Mouse (Mus musculus): ENCODE measurements at regions not wholly inside any gene's neighbourhood (a gene's known extent, or its start where the extent isn't known, plus 50 kb on each side); places are given as distances from the start of the nearest gene placed in this dataset.

DNA sequence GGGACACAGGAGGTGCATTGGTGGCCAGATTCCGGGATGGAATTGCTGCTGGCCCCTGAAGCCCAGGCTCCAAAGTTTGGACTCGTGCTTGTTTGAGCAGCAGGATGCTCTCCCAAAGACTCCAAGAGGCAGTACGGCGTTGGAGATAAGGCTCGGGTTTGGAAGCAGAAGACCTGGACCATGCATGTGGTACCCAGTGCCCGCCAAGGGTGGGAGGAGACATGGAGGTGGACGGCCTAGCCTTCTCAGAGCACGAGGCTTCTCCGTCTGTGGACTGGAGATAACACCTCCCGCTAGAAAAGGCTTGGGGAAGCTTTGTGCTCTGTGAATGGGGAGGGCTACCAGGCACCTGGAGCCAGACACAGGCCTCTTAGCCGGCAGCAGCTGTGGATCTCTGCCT lies 271.7 kb downstream of the Rps6kc1 start:
- intact Hi-C loops (cut with DNase I), result no loop called here

GRCm38 (mm10) chr1:190634935-190635334 lies 276.6 kb downstream of the Rps6kc1 start:
- intact Hi-C loops (cut with DNase I), result no loop called here

- intact Hi-C loops (cut with DNase I), result no loop called here
These were observed 279.9 kb downstream of the Rps6kc1 start for GRCm38 (mm10) chr1:190631641-190632040.

DNA sequence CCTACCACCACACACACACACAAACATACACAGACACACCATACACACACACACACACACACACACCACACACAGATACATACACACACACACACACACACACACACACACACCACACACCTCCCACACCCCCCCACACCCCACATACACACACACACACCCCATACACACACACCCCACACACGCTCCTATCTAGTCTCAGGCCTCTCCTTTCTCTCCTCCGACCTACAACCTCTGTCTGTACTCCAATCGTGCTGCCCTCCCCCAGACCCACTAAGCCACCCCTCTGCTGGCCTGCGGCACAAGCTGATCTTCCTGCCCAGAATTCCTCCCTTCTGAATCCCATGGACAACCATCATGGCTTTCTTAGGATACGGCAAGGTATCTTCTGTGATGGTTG lies 281.4 kb downstream of the Rps6kc1 start:
- intact Hi-C loops (cut with DNase I), result no loop called here

- intact Hi-C loops (cut with DNase I), result no loop called here
These were observed 287.7 kb downstream of the Rps6kc1 start for GRCm38 (mm10) chr1:190623916-190624315.

GRCm38 (mm10) chr1:190600425-190600824 lies 311.1 kb downstream of the Rps6kc1 start:
- intact Hi-C loops (cut with DNase I), result no loop called here

- intact Hi-C loops (cut with DNase I), result no loop called here
These were observed 311.9 kb downstream of the Rps6kc1 start for GRCm38 (mm10) chr1:190599622-190600021.

GRCm38 (mm10) chr1:190596209-190596608 lies 315.4 kb downstream of the Rps6kc1 start:
- intact Hi-C loops (cut with DNase I), result no loop called here

DNA sequence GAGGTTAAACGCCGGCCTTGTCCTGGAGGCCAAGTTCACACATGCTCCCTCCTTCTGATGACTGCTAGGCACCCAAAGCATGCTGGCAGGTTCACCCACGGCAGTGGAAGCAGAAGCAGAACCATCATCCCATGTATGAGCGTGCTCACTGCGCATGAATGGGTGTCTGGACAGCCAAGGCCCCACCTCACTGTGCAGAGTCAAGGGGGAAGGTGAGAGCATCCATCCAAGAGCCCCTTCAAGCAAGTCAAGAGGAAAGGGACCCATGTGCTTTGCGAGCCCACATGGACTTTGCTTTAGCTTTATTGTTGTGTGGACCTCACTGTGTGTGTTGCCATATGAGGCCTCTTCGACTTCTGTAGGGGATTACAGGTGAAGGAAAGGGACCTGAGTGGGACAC lies 319.9 kb downstream of the Rps6kc1 start:
- intact Hi-C loops (cut with DNase I), result no loop called here

GRCm38 (mm10) chr1:190589586-190589985 lies 322.0 kb downstream of the Rps6kc1 start:
- intact Hi-C loops (cut with DNase I), result no loop called here

DNA sequence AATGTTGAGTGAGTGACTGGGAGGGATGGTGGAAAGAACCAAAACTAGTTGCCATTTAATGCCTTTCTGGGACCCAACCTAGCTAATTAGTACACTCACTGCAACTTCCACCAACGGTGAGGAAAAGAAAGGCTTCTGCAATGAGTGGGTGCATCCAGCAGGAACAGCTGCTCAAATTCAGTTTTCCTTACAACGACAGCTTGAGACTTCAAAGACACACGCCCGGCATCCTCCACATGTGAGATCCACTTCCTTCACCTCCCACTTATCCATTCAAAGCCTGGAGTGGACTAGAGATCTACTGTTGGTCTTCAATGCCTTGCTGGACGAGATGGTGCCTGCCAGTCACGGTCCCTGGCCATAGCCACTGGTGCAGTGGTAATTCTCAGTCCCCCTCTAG lies 328.3 kb downstream of the Rps6kc1 start:
- intact Hi-C loops (cut with DNase I), result no loop called here

- intact Hi-C loops (cut with DNase I), result no loop called here
These were observed 330.9 kb downstream of the Rps6kc1 start for GRCm38 (mm10) chr1:190580653-190581052.

DNA sequence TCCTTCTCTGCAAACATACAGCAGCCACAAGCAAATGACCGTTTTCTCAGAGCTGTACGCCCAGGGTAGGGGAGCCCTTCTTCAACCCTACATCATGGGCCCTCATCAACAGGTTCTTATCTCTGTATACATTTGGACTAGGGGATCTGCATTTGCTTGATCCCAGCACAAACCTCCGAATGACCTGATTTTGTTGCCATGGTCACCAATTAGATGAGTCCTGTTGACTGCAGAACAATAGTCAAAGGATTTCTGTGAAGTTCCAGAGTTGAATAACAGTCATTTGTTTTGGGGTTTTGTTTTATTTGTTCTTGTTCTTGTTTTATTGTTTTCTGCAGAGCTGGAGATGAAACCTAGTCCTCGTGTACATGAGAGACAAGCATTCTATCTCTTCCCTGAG lies 340.6 kb downstream of the Rps6kc1 start:
- intact Hi-C loops (cut with DNase I), result no loop called here

DNA sequence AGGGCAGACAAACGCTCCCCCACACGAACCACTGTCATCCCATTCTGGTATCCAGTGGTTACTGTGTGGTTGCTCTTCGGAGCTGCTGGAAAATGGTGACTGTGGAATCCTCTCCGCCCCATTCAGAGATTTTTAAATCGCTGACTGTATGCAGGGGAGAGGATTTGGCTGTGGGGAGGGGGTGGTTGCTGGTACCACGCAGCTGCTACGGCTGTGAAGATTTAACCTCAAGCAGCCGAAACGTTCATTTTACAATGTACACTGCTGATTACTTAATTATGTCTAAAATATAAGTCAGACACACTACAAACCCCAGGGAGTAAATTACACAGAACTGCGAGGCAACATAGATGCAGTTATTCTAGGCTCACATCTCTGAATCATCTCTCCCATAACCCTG lies 341.0 kb downstream of the Rps6kc1 start:
- intact Hi-C loops (cut with DNase I), result no loop called here

DNA sequence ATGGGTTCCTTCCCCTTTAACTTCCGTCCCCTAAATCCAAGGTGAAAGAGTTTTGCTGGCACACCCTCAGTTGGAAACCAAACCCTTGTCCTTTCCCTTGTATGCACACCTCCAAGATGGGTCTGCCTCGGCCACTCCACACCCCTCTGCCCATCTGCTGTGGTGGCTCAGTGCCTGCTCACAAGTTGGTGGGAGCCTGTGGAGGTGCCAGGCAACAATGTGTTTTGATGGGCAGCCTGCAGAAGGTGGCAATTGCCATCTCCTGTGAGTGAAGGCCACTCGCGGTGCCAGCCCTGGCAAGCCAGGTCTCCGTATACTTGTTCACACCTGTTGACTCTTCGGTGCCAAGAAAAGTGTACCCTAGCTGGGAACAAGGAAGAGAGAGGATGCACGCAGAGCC lies 344.8 kb downstream of the Rps6kc1 start:
- intact Hi-C loops (cut with DNase I), result no loop called here

- intact Hi-C loops (cut with DNase I), result no loop called here
These were observed 348.6 kb downstream of the Rps6kc1 start for GRCm38 (mm10) chr1:190562865-190563457.

DNA sequence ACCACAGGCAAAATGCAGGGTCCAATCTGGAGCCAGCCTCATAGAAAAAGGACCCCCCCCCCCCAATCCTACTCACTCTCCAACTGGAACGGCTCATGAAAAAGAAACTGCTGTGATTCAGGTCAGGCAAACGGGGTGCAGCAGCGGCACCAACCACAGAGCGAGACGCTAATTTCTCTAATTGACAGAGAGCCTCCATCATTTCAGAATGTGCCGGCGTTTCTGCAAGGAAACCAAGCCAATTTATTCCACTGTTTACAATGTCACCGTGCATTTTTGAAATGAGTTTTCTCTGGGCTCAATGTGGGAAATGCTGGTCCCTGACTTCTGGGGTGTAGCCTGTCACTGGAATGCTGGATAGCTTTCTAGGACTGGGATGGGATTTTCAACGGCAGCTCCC lies 351.5 kb downstream of the Rps6kc1 start:
- intact Hi-C loops (cut with DNase I), result no loop called here

- intact Hi-C loops (cut with DNase I), result no loop called here
These were observed 369.7 kb downstream of the Rps6kc1 start for GRCm38 (mm10) chr1:190541892-190542291.

DNA sequence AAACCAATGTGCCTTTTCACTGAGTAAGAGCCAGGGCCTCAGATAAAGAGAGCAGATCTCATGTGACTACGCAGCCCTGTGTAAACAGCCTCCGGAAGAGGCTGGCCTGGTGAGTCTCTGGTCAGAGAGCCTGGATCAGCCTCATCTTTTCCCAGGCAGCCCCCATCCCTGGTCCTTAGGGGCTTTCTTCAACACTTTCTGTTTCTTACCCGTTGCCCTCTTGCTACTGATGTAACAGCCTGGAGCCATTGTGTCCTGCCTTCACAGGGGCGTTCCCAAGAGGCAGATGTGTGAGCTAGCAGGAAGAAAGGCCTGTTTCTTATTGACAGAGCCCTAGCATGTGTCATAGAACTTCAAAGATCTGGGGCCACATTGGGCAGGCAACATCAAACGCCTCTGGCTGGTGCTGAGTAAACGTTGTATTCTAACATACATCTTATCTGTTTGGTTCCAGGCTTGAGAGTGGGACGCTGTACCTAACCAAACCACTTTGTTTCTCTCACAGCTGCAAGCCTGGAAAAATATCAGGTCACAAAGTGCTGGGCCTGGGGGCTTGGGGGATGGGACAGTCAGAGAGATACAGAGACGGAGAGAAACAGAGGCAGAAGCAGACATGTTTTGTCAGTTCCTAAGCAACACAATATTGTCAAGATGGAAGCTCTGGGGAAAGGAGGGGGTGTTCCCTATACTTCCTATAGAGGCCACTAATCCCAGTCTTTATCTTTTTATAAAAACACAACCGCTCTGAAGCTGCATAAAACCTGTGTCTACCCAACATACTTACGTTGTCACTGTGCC lies 362.6 kb upstream of the Prox1 start:
- intact Hi-C loops (cut with DNase I), result no loop called here

- intact Hi-C loops (cut with DNase I), result no loop called here
These were observed 360.7 kb upstream of the Prox1 start for GRCm38 (mm10) chr1:190531224-190531623.

GRCm38 (mm10) chr1:190530079-190530478 lies 359.6 kb upstream of the Prox1 start:
- intact Hi-C loops (cut with DNase I), result no loop called here

GRCm38 (mm10) chr1:190527545-190528137 lies 357.1 kb upstream of the Prox1 start:
- intact Hi-C loops (cut with DNase I), result loop anchor here (10.0 kb wide), 1 partner anchor 483 kb away; no protein-coding TSS in a partner anchor

GRCm38 (mm10) chr1:190526634-190527033 lies 356.1 kb upstream of the Prox1 start:
- intact Hi-C loops (cut with DNase I), result loop anchor here (10.0 kb wide), 1 partner anchor 482 kb away; no protein-coding TSS in a partner anchor

Data from adrenal gland (tissue).